Mouse (Mus musculus) brain, embryonic 14.5 days (tissue): ENCODE measurements around the gene Serpina1c. TPM values are rescaled to one million over a fixed set of nuclear protein-coding genes. Genes with fewer than 3 reads are reported as not detected.
"Not testable (repeated sequence)": the region's sequence is repeated elsewhere in the genome, so short reads cannot be mapped to it uniquely, and the experiment has no call there.

Experiments used
- DNase-seq: peaks from one replicate; pipeline ENCODE4 v3.0.0-alpha.2; 2011; ENCODE audit warnings: low read depth
- CTCF ChIP-seq: fragments of 200-500 bp; IDR thresholded peaks from 2 replicates; pipeline ENCODE4 v1.5.1; 2012; ENCODE audit warnings: inconsistent platforms, mild to moderate bottlenecking, moderate library complexity, borderline replicate concordance; ENCODE audit not compliant: insufficient read depth, insufficient read length; ENCODE audit errors: extremely low read depth
- POLR2A ChIP-seq: fragments of 200-500 bp; IDR thresholded peaks from 2 replicates; pipeline ENCODE4 v1.6.1; 2012; ENCODE audit warnings: mild to moderate bottlenecking, inconsistent platforms, borderline replicate concordance; ENCODE audit not compliant: poor library complexity, insufficient read depth, insufficient read length, severe bottlenecking; ENCODE audit errors: extremely low read depth
- polyA plus RNA-seq: library from polyadenylated mRNA; depleted of rRNA; stranded (reverse); fragments of >200 nt; gene quantifications from 2 replicates; pipeline ENCODE4 v1.2.3, GENCODE M21; 2012; rRNA removed

Serpina1c gene
- 0.45 TPM in 1 of 2 replicates, not detected in the other for polyA plus RNA-seq

DNA sequence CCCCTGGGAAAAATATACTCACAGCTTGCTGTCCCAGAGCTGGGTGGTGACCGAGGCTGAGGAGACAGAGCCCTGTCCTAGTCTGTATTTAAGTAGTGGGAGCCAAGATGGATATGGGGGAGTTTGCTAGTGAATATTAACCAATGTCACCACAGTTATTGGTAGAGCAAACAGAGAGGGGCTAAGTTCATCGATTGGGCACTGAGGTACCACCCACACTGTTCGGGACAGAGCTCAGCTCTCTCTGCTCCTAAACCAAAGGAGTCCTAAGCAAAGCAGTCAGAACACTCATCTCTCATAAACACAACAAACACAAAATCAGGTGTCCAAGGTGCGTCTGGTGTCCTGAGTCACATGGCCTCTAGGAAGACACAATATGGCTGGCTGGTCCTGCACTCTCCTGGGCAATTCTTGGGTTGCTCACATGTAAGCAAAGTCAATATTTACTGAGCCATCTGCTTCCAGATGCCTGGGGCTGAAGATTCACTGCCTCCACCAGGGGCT, at the start of gene Serpina1c:
Gene Serpina1c (minus strand): TSS at position 51 of the 504 bp plus-strand sequence.
- not testable (repeated sequence) for DNase-seq

DNA sequence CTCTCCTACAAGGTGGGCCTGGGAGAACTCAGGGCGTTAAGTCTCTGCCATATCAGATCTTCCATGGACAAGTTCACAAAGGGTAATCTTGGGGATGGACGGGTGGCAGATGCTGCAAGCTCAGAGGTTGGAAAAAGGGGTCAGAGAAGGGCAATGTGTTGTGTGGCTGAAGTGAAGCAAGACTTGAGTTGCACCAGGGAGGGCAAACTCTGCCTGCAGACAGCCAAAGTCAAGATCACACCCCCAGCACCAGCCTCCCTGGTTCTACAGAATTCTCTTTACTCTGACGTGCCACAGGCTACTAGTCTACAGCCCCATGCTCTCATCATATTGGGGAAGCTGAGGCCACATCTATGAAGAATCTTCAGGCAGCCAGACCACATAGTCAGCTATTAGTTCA, 48.3 kb upstream of the Serpina1c start:
- DNase-seq, result not testable (repeated sequence)

DNA sequence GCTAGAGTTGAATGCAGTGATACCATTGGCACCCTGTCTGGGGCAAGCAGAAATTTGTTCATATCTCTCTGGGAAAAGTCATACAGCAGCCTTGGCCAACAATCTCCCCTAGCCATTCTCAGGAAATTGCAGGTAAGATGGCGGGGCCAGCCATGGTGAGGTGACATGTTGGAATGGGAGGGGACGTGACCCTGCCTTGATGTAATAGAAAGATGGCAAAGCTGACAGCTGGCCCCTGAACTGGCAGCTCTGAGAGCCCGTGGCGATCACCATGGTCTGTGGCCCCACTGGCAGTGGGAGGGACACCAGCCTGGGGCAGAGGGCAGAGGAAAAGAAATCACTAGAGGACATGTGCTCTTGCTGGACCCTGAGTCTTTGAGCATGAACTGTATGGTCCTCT, 41.6 kb upstream of the Serpina1c start:
- TF ChIP-seq POLR2A (no peak), CTCF (no peak)
- DNase-seq, result no peak

DNA sequence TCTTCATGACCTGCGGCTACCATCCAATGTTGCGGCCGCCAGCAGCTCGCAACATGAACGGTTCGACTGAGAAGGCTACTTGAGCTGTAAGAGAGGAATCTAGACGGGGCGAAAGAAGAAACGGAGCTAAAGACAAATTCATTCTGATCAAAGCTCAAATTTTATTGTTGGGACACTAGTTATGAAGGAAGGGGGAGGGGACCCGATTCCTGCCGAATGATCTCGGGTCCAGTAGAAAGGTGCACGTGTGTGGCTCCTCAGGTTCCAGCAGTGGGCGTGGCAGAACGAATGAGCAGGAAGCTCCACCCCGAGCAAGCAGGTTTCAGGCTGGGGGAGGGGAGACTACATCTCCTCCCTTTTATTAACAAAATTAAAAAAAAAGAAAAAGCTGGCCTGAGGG, 4.5 kb upstream of the Serpina1c start:
- DNase-seq, result not testable (repeated sequence)

DNA sequence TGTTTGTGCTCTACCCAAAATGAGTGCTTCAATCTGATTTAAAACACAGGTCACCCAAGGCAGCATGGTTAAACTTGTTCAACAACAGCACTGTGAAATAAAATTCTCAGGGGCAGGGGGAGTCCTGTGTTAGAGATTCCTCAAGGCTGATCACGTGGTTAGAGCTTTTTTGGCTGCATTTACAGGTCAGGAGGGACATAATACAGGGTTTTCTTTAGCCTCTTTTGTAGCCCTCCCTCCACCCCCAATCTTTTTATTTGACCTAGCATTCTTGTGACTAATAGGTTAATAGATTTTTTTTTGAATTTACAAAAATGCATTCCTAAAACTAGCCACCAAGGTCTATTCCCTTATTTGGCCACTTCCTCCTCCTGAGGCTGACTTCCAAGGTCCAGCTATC, 3.1 kb upstream of the Serpina1c start:
- not testable (repeated sequence) for DNase-seq

DNA sequence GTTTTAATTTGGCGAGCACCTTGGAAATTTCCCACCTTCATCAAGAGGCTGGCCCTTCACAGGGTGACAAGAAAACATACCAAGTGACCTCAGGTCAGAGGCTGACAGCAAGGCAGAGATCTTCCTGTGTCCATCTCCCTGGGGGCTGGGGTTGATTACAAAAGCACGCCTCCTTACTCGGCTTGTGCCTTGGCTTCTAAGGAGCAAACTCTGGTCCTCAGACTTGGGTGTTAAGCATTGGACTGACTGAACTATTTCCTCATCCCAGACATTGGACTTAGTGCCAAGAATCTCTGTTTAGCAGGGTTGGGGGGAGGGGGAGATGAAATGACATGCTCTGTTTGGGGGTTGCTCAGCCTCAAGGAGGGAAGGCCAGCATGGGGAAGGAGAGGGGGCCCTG, 2.8 kb downstream of the Serpina1c start:
- DNase-seq, result not testable (repeated sequence)

DNA sequence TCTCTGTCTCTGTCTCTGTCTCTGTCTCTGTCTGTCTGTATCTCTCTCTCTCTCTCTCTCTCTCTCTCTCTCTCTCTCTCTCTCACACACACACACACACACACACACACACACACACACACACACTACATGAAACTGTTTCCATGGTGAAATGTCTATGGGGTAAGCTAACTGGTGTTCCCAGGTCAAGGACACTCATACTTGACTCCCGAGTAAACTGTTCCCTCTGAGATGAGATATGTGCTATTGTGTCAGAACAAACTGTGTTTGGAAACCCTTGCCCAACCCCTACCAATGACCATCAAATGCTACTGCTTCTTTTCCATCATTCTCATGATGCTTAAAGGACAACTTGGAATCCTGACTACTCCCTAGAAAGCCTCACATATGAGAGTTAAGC, 37.8 kb downstream of the Serpina1c start:
- DNase-seq, result not testable (repeated sequence)

DNA sequence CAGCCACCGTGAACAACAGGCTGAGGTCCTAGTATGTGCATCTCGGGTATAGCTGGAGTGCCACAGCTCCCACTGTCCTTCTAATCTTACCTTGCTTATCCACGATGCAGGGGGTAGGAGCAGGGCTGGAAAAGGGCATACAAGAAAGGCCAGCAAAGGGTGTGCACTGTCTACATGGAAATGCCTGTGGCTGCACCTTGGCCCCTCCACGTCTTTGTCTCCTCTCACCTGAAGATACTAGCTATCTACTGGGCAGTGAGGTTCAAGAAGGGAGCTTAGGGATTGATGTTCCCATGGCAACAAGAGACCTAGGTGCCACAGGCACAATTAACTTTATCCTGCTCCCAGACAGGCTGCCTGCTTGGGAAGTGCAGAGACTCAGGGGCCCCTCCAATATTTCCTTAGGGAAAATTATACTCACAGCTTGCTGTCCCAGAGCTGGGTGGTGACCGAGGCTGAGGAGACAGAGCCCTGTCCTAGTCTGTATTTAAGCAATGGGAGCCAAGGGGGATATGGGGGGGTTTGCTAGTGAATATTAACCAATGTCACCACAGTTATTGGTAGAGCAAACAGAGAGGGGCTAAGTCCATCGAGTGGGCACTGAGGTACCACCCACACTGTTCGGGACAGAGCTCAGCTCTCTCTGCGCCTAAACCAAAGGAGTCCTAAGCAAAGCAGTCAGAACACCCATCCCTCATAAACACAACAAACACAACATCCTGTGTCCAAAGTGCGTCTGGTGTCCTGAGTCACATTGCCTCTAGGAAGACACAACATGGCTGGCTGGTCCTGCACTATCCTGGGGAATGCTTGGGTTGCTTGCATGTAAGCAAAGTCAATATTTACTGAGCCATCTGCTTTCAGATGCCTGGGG, 41.3 kb downstream of the Serpina1c start, which contains the start of gene Serpina1a:
Gene Serpina1a (minus strand): TSS at position 462 of the 874 bp plus-strand sequence.
- DNase-seq, result not testable (repeated sequence)

DNA sequence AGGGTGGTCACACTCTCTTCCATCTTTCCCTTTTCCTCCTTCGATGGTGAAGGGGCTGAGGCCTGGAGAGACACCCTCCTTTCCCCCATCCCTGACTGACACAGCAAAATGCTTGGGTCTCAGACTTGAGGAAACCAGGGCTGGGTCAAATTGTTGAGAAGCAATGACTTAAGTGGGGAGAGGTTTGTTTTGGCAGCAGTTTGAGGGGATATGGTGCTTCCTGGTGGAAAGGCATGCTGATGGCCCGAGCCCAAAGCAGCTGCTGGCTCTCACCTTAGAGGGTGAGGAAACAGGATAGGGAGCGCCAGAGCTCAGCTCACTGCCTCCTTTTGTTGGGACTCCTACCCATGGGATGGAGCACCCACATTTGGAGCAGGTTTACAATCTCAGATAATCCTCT, 43.7 kb downstream of the Serpina1c start:
- TF ChIP-seq POLR2A (no peak), CTCF (no peak)
- no peak for DNase-seq

DNA sequence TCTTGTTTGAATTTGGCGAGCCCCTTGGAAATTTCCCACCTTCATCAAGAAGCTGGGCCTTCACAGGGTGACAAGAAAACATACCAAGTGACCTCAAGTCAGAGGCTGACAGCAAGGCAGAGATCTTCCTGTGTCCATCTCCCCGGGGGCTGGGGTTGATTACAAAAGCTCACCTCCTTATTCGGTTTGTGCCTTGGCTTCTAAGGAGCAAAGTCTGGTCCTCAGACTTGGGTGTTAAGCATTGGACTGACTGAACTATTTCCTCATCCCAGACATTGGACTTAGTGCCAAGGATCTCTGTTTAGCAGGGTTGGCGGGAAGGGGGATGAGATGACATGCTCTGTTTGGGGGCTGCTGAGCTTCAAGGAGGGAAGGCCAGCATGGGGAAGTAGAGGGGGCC, 44.1 kb downstream of the Serpina1c start:
- DNase-seq, result not testable (repeated sequence)

DNA sequence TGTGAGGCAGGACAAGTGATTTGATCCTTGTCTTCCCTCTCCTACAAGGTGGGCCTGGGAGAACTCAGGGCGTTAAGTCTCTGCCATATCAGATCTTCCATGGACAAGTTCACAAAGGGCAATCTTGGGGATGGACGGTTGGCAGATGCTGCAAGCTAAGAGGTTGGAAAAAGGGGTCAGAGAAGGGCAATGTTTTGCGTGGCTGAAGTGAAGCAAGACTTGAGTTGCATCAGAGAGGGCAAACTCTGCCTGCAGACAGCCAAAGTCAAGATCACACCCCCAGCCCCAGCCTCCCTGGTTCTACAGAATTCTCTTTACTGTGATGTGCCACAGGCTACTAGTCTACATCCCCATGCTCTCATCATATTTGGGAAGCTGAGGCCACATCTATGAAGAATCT, 45.1 kb downstream of the Serpina1c start:
- DNase-seq, result not testable (repeated sequence)

DNA sequence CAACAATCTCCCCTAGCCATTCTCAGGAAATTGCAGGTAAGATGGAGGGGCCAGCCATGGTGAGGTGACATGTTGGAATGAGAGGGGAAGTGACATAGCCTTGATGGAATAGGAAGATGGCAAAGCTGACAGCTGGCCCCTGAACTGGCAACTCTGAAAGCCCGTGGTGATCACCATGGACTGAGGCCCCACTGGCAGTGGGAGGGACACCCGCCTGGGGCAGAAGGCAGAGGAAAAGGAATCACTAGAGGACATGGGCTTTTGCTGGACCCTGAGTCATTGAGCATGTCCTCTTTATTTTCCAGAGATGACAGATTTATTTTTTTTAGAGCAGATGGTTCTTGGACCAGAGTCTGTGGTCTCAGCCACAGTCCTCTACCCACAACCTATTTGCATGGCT, 51.7 kb downstream of the Serpina1c start:
- not testable (repeated sequence) for DNase-seq

Other genes starting within 250 kb of the Serpina1c start
- 0.26 TPM in 1 of 2 replicates, not detected in the other for gene Serpina6, start 247.7 kb downstream of the Serpina1c start, polyA plus RNA-seq
- gene Serpina16, start 228.7 kb downstream of the Serpina1c start, polyA plus RNA-seq, result not detected in 2 replicates
- gene Serpina1f, start 209.4 kb downstream of the Serpina1c start, polyA plus RNA-seq, result not detected in 2 replicates
- gene Serpina1d, start 131.3 kb downstream of the Serpina1c start, polyA plus RNA-seq, result not detected in 2 replicates
- gene Serpina1b, start 74.5 kb downstream of the Serpina1c start, polyA plus RNA-seq, result 0.14 and 0.20 TPM in 2 replicates
- gene Serpina1a, start 41.3 kb downstream of the Serpina1c start, polyA plus RNA-seq, result 0.12 TPM in 1 of 2 replicates, not detected in the other
- 0.12 TPM in 1 of 2 replicates, not detected in the other for gene Serpina1e, start 54.1 kb upstream of the Serpina1c start, polyA plus RNA-seq
- gene Serpina11, start 85.1 kb upstream of the Serpina1c start, polyA plus RNA-seq, result not detected in 2 replicates
- 0.04 TPM in 1 of 2 replicates, not detected in the other for gene Serpina9, start 108.9 kb upstream of the Serpina1c start, polyA plus RNA-seq
- gene Serpina12, start 139.6 kb upstream of the Serpina1c start, polyA plus RNA-seq, result not detected in 2 replicates
- gene Serpina5, start 196.2 kb upstream of the Serpina1c start, polyA plus RNA-seq, result not detected in 2 replicates
- gene Serpina3a, start 207.8 kb upstream of the Serpina1c start, polyA plus RNA-seq, result not detected in 2 replicates
- gene Serpina3b, start 223.1 kb upstream of the Serpina1c start, polyA plus RNA-seq, result not detected in 2 replicates
- not detected in 2 replicates for gene Serpina3c, start 249.0 kb upstream of the Serpina1c start, polyA plus RNA-seq